In genomic region chr2:164994659-164995428, GRCm38 (mm10) we compare ENCODE assay signal across 16 mouse cellular contexts. TPM values are rescaled to one million over a fixed set of nuclear protein-coding genes. Genes with fewer than 3 reads are reported as not detected.
DNase-seq lines count a peak whose midpoint lies in the region; ATAC-seq lines count a peak whose summit lies in the region.
"Had no signal": no experiment of that assay in that cellular context is flagged by ENCODE, and none has a peak within 500 bp of the region (broad histone marks: within the 10 kb centered on the region; RNA-seq: fewer than 3 reads in every experiment).

No protein-coding gene starts in this region.

- no peak for DNase-seq in frontal cortex, postnatal 10 days (ENCODE audit: low spot score in 2 of 2)
- peak; percentile 69 for DNase-seq in left cerebral cortex, adult 11 months (ENCODE audit: low spot score)
- DNase-seq in left cerebral cortex, postnatal 4 days, result no peak
- peak; percentile 35 to 53 for DNase-seq in cerebellum, postnatal 36 days
- peak; percentile 77 for DNase-seq in right cerebral cortex, postnatal 25 days
- DNase-seq in ovary, postnatal 10 days (ENCODE audit: low spot score), result no peak
- DNase-seq: adrenal gland, adult 8-10 months; embryo, embryonic 11 days; heart, postnatal 36 days; kidney, adult 9 months; liver, postnatal 0 days; lung, postnatal 36 days; thymus, adult 18-20 months had no signal

- intact Hi-C loops in left cerebral cortex, postnatal 4 days (cut with DNase I), result no loop called here

- ATAC-seq in frontal cortex, adult (ENCODE audit: low TSS enrichment), result peak; percentile 64
- ATAC-seq: forebrain, embryonic 15.5 days; inflammation-experienced regulatory T-cells, adult 6 months; liver, postnatal 0 days had no signal

RNA-seq across cellular contexts. Expression of gene Slc12a5, which starts 34.2 kb away (rescaled TPM):
- 100 to 1,000 TPM; 158 to 181 TPM for total RNA-seq in left cerebral cortex, postnatal 4 days (2021)

RNA-seq across cellular contexts. Expression of gene Ncoa5, which starts 39.8 kb away (rescaled TPM):
- total RNA-seq in left cerebral cortex, postnatal 4 days (2021), result 100 to 1,000 TPM; 107 to 111 TPM

RNA-seq across cellular contexts. Expression of gene Mmp9, which starts 54.3 kb away (rescaled TPM):
- 1 to 10 TPM; 2.1 to 2.3 TPM for total RNA-seq in left cerebral cortex, postnatal 4 days (2021)

Comparison
In these comparisons a context has a peak if more than half of its experiments do, and no peak if none do; other contexts are left out.
1. DNase-seq: peak in left cerebral cortex, adult 11 months (single experiment), cerebellum, postnatal 36 days (2 of 2) and right cerebral cortex, postnatal 25 days (single experiment); none in frontal cortex, postnatal 10 days (0 of 2), left cerebral cortex, postnatal 4 days (single experiment) and ovary, postnatal 10 days (single experiment).